Mouse (Mus musculus): ENCODE measurements around the gene Col15a1.

Gene Col15a1

GRCm38 (mm10) chr4:47352061-47352661 lies 144.2 kb downstream of the Col15a1 start:
- DNase-seq (ENCODE audit: low read depth): peak; percentile 64

DNA sequence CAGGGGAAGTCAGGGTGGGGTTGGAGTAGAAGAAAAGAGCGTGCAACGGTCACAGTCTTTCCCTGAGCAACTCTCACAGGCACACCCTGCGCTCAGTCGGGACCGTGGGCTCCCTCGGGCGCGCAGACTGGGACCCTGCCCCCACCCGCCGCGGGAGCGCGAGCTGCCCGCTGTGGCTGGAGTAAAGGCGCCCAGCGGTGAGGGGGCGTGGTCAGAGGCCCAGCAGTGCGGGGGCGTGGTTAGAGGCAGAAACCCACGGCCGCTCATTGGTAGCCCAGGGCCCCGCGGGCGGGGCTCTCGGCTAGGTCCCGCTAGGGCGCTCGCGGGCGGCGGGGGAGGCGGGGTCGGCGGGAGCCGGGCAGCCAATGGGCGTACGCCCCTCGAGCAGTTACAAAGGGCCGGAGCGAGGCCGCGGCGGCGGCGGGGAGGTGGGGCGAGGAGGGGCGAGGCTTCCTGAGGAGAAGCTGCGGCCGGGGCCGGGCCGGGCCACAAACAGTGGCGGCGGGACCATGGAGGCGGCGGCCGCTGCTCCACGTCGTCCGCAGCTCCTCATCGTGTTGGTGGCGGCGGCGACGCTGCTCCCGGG lies 144.9 kb downstream of the Col15a1 start, which contains the start of gene Tgfbr1:
Tgfbr1 (plus strand) TSS at position 420 of the 586 bp plus-strand sequence.
- DNase-seq (ENCODE audit: low read depth): peak; percentile 94

GRCm38 (mm10) chr4:47353416-47354111 lies 145.6 kb downstream of the Col15a1 start:
- DNase-seq (ENCODE audit: low read depth): peak; percentile 41

- DNase-seq (ENCODE audit: low read depth): no peak
Measured at GRCm38 (mm10) chr4:47354304-47354703, 146.3 kb downstream of the Col15a1 start.

DNA sequence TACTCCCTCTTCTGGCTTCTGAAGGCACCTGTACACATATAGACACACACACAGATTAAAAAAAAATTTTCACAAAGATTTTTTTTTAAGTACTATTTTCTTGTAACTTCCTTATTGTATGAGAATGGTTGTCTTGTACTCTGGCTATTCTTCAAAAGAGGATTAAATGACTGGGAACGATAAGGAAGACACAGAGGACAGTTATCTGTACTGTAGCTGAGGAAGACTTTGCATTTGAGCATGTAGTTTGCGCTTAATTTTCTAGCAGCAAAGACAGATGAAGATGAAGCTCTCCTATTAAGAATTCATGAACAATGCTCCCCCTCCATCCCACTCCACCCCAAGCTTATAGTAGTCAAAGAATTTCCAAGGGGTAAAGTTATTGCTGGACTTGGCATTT lies 154.7 kb downstream of the Col15a1 start:
- no peak for DNase-seq (ENCODE audit: low read depth)

Data from naive thymus-derived CD4-positive, alpha-beta T cell, adult 2 months (primary cell).